Mouse (Mus musculus) kidney, postnatal 10 days (tissue): ENCODE data around the gene Slc22a23.
"Not testable (repeated sequence)": the region's sequence is repeated elsewhere in the genome, so short reads cannot be mapped to it uniquely, and the experiment has no call there.

ENCODE experiments used
- DNase-seq: peaks from one replicate; pipeline ENCODE4 v3.0.0; 2021; ENCODE audit warnings: mixed read lengths

Slc22a23 gene

GRCm38 (mm10) chr13:34345128-34346085 lies at the start of gene Slc22a23:
TSS of gene Slc22a23 (minus strand) at chr13:34345182.
- DNase-seq = peak; percentile 90

GRCm38 (mm10) chr13:34394305-34394704 lies 49.3 kb upstream of the Slc22a23 start:
- not testable (repeated sequence) for DNase-seq

DNA sequence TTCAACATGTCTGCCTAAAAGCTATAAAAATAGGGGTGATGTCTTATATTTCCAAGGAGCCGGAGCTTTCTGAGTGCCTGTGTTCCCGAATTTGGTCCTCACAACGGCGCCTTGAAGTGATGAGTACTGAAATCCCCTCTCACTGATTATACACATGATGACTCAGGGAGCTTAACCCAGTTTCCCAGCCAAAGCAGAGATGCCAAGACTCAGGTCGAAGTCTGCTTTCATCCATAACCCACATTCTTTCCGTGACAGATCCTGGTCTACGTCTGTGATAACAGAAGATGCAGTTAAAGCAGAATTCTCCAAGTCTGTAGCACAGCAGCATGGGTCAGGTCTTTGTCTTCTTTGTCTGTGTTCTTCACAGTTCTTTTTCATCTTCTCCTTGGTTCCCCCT lies 47.4 kb upstream of the Slc22a23 start:
- no peak for DNase-seq

DNA sequence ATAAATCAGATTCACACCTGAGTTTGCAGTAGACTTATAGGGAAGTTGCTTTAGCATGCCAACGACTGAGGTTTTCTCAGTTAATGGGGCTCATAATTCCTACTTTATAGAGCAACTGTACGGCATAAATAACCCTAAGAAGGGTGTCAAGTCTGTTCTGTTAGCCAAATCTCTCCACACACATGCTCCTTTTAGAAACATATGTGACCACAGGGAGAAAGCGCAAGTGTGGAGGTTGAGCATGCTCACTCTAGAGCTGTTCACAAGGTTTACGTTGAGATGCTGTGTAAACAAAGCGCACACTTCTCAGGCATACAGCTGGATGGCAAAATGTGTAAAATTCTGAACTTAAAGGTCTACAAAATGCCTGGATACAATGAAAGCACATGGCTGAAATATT lies 43.2 kb upstream of the Slc22a23 start:
- no peak for DNase-seq

DNA sequence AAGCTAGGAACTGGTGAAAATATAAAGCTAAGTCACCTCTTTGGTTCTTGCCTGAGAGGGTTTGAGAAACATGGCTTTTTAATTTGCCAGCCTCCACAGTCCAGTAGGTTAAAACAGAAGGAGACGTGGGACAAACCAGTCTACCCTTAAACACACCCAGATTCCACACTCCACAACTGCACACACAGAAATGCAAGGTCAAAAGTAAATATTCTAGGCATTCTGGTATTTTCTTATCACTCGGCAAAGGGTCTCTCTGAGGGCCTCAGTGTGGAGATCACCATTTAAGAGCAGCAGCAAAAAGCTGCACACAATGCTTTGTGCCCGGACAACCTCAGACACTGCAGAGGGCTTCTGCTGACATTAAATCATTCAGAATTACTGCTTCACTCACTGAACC lies 38.4 kb upstream of the Slc22a23 start:
- DNase-seq = no peak

DNA sequence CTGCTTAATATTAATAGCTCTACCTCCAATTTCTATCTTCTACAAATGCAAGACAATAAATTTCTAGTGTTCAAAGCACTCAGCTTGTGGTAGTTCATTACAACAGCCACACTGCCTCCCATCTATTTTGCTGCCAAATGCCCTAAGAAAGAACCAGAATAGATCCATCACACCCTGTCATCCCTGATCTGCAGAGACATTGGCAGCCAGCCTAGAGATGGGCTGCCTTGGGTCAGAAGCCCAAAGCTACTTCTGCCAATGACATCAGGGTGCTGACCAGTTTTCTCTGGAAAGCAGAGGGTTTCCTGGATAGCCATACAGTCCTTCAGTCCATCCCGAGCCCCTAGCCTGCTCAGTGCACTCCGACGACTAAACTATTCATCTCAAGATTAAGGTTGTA lies 33.9 kb upstream of the Slc22a23 start:
- DNase-seq = no peak

DNA sequence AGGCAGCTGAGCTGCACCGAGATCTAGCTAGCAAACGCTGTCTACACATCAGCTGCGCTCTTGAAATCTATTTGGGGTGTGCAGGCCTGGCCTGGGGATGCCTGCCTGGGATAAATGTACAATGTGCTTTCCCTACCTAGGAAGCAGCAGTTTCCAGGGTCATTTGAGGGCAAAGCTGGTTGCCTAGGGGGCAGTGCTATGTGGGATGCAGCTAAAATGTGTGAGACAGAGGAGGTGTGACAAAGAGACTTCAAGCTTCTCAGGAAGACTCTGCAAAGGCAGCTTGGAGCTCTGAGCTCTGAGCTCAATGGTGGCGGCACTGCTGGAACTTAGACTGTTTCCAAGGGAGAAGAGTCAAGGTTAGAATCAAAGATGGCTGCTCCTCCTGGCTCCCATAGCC lies 30.2 kb upstream of the Slc22a23 start:
- DNase-seq = no peak

- no peak for DNase-seq
Observed at GRCm38 (mm10) chr13:34372870-34373478, 28.0 kb upstream of the Slc22a23 start.

DNA sequence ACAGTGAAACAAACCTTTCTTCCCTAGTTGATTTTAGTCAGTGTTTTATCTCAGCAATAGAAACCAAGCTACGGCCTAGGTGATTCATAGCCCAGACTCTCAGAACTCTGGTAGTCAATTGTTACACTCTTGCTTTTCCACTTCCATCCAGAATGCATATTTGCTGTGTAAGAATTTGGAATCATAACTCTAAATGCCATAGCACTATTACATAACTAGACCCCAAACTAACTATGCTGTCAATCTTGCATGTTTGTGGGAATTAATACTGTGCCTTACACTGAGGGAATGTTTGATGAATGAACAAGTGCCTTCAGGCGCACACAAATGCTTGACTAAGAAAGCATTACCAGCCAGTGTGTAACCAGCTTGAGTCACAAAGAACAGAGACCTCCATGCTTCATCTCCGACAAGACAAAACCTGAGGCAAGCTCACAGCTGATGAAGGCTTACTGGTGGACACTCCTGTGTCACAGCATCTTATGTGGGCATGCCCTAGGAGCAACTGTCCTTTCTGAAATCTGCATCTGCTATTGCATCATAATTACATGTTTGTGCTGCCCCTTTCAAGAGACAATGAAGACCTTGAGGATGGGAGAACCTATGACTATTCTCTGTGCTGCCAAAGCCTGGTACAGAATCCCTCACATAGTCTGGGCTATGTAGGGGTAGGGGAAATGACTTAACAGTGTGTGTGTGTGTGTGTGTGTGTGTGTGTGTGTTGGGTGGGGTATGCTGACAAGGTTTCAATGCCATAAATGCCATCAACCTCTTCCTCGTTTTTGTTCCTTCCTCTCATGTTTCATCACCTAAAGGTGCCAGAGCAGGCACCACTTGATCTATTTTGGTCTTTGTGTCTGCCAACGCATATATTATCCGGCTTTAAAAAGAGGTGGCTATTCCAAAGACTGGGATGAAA lies 27.2 kb upstream of the Slc22a23 start:
- no peak for DNase-seq

DNA sequence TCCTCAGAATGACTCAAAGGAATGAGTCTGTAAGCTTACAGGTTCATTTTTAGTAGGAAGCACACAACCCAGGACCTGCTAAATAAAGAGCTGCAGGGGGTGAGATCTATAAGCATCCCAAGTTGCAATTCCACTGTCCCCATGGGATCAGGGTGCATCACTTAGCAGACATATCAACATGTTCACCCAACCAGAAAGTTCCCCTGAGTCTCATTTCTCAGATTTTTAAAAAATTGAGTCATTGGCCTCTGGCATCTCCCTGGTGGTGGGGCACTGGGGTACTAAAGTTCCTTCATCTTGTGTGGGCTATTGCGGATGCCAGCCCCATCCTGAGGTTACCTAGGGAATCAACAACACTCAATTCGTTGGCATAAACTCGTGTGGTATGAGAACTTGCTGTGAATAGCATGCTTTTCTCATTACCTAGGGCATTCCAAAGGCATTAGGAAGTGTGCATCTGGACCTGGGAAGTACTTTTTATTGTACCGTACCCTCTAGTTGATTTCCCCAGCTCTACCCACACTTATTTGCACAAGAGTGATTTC lies 25.4 kb upstream of the Slc22a23 start:
- DNase-seq = no peak

DNA sequence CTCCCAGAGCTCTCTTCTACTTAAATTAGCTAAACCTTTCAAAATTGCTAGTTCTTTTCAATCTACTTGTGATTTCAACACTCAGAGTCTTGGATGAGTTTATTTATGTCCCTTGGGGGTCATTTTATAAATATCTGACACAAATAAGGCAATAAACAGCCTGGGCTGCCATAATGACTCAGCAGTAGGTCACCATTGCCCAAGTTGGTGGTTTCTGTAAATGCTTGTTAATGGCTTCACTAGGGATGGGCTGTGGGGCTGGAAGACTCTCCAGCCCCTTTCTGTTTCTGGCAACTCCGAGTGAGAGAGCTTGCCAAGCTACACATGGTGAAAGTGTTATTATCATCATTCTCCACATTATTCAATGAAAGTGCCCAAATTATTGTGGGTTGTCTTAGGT lies 20.2 kb upstream of the Slc22a23 start:
- no peak for DNase-seq

GRCm38 (mm10) chr13:34355656-34356055 lies 10.7 kb upstream of the Slc22a23 start:
- no peak for DNase-seq

GRCm38 (mm10) chr13:34354830-34355624 lies 10.0 kb upstream of the Slc22a23 start:
- DNase-seq = no peak

DNA sequence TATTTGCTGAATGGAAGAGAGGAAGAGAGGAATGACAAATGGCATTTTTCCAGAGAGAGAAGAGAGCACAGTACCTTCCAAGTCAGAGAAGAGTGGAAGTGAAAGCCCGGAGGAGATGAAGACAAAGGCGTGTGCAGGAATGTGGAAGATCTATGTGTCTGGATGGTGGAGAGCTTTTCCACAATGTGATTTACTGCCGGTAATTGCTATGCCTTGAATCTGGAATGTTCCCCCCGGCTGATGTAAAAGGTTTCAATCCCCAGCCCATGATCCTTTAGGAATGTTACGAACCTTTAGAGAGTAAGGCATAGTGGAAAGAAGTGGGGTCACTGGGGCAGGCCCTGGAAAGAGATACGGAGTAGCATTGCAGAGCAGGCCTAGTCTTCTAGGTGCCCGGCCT lies 8.3 kb upstream of the Slc22a23 start:
- no peak for DNase-seq

- DNase-seq = no peak
Observed at GRCm38 (mm10) chr13:34351437-34351836, 6.5 kb upstream of the Slc22a23 start.

- no peak for DNase-seq
Observed at GRCm38 (mm10) chr13:34347960-34348889, 3.2 kb upstream of the Slc22a23 start.

- DNase-seq = no peak
Observed at GRCm38 (mm10) chr13:34346748-34347147, 1.8 kb upstream of the Slc22a23 start.

GRCm38 (mm10) chr13:34346238-34346637 lies 1.3 kb upstream of the Slc22a23 start:
- no peak for DNase-seq

- DNase-seq = peak; percentile 72
Observed at GRCm38 (mm10) chr13:34344376-34345127, 430 bp downstream of the Slc22a23 start.
